Mouse (Mus musculus): ENCODE measurements around the gene Fgf3. TPM values are rescaled to one million over a fixed set of nuclear protein-coding genes. Genes with fewer than 3 reads are reported as not detected.

Gene Fgf3
- polyA plus RNA-seq, 1 experiment: 0.16 TPM

DNA sequence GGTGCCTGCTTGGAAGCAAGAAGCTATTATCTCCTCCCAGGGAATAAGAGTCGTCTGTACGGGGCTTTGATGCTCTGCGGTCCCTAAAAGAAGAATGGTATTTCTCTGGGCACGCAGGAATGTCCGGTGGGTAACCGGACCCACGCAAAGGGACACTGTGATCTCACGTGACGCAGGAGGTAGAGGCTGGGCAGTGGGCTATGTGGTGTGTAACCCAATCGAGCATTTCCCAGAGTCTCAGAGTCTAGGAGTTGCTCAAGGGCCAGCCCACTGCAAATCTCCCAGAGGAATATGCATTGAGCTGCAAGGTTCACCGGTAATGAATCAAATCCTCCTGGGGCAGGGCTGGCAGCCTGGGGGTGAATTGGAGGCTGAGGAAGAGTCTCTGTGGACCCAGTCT, 9.5 kb upstream of the Fgf3 start:
- Histone ChIP-seq H3K27ac (ENCODE audit: insufficient read depth, low read depth, low read length) (no peak overlapping the region), H3K4me3 (ENCODE audit: low read depth, low read length) (no peak overlapping the region), H3K36me3 (ENCODE audit: control insufficient read depth, insufficient read depth, low read length) (no peaks in the 10 kb centered on the region), H3K4me1 (ENCODE audit: control insufficient read depth, insufficient read depth, insufficient read length, low read length) (no peaks in the 10 kb centered on the region), H3K27me3 (ENCODE audit: control insufficient read depth, insufficient read depth, low read length) (no peaks in the 10 kb centered on the region)
- TF ChIP-seq CTCF (IDR thresholded peaks at IDR 0.05; ENCODE audit: extremely low read depth, insufficient read length, insufficient replicate concordance, low read depth, low read length): no peak
- no peak for TF ChIP-seq POLR2A (IDR thresholded peaks at IDR 0.05; ENCODE audit: low read depth, low read length)
- 79% methylated on average over 11 of the region's 11 CpGs for WGBS

DNA sequence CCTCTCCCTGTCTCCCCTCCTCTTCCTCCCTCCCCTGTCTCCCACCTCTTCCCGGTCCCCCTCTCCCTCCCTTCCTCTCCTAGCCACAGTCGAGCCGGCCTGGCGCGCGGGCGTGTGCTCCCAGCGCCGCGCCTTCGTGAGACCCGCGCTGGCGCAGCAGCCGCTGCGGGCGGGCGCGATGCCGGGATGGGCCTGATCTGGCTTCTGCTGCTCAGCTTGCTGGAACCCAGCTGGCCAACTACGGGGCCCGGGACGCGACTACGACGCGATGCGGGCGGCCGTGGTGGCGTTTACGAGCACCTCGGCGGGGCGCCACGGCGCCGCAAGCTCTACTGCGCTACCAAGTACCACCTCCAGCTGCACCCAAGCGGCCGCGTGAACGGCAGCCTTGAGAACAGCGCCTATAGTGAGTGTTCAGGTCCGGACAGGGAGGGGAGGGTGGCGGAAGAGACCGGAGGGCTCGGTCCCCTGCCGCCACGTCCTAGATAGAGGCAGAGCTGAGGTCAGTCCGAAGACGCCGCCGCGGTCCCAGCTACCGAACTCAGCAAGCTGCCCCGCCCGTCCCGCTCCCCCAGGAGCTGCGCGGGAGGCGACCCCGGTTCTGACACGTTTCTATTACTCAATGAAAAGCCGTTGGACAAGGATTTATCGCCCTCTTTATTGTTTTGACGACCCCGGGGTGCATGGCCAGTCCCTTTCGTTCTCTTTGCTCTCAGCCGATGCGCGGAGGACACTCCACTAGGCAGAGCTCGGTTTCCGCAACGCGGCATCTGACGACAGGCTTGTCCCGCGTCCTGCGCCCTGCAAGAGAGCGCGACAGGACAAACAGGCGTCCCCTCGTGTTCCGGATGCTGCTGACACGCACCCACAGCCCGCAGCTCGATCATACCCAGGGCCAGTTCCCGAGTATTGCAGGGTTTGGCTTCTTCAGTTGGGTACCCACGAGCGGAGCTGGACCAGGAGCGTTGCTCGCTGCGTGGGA, 930 bp downstream of the Fgf3 start:
- Histone ChIP-seq H3K36me3 (ENCODE audit: control insufficient read depth, insufficient read depth, low read length) (no peaks in the 10 kb centered on the region), H3K4me3 (ENCODE audit: low read depth, low read length) (peak overlapping the region; percentile 20; the same call in 1 of the 2 replicates), H3K4me1 (ENCODE audit: control insufficient read depth, insufficient read depth, insufficient read length, low read length) (no peaks in the 10 kb centered on the region), H3K27ac (ENCODE audit: insufficient read depth, low read depth, low read length) (no peak overlapping the region), H3K27me3 (ENCODE audit: control insufficient read depth, insufficient read depth, low read length) (peaks cover 37% of the 10 kb centered on the region)
- TF ChIP-seq POLR2A (IDR thresholded peaks at IDR 0.05; ENCODE audit: low read depth, low read length): no peak
- no peak for TF ChIP-seq CTCF (IDR thresholded peaks at IDR 0.05; ENCODE audit: extremely low read depth, insufficient read length, insufficient replicate concordance, low read depth, low read length)
- 2% methylated on average over 94 of the region's 94 CpGs for WGBS

DNA sequence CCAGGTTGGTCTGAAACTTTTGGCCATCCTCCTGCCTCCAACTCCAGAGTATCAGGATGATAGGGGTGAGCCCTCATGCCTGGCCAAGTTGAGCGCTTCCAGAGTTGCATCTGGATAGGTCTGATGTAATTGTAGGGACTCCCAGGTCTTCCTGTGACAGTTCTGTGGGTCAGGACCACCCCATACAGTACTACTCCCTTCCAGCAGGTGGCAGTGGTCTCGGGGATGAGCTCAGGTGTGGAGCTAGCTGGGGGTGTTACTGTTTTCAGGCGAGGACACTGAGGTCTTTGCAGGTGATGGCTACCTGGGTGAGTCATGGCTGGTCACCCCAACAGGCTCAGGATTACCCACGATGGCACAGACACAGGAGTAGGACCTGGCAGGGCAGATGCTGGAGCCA, 8.3 kb downstream of the Fgf3 start:
- Histone ChIP-seq H3K4me3 (ENCODE audit: low read depth, low read length) (no peak overlapping the region), H3K36me3 (ENCODE audit: control insufficient read depth, insufficient read depth, low read length) (no peaks in the 10 kb centered on the region), H3K27ac (ENCODE audit: insufficient read depth, low read depth, low read length) (no peak overlapping the region), H3K4me1 (ENCODE audit: control insufficient read depth, insufficient read depth, insufficient read length, low read length) (no peaks in the 10 kb centered on the region), H3K27me3 (ENCODE audit: control insufficient read depth, insufficient read depth, low read length) (no peaks in the 10 kb centered on the region)
- 19% methylated on average over 4 of the region's 4 CpGs for WGBS
- TF ChIP-seq POLR2A (IDR thresholded peaks at IDR 0.05; ENCODE audit: low read depth, low read length) (no peak), CTCF (IDR thresholded peaks at IDR 0.05; ENCODE audit: extremely low read depth, insufficient read length, insufficient replicate concordance, low read depth, low read length) (peak; percentile 70; the same call in 1 of the 2 replicates)

DNA sequence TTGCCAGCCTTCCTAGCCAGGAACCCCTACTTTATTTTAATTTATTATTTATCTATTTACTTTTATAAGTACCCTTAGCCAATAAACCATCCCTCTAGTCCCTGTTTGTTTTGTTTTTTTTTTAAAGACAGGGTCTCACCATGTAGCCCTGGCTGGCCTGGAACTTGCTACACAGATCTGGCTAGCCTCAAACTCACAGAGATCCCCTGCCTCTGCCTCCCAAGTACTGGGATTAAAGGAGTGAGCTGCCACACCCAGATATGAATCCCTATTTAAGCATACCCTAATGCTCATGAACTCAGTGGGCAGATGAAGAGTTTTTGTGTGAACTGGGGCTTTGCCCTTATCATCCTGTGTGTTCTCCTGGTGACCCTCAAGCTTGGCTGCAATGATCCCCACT, 9.2 kb downstream of the Fgf3 start, which contains the start of gene Fgf4:
TSS of gene Fgf4 (plus strand) at position 301 of the 400 bp plus-strand sequence.
- TF ChIP-seq CTCF (IDR thresholded peaks at IDR 0.05; ENCODE audit: extremely low read depth, insufficient read length, insufficient replicate concordance, low read depth, low read length) (no peak), POLR2A (IDR thresholded peaks at IDR 0.05; ENCODE audit: low read depth, low read length) (no peak)
- no peaks in the 10 kb centered on the region for H3K36me3 ChIP-seq (ENCODE audit: control insufficient read depth, insufficient read depth, low read length)
- H3K4me1 ChIP-seq (ENCODE audit: control insufficient read depth, insufficient read depth, insufficient read length, low read length): no peaks in the 10 kb centered on the region
- no peak within 1 kb of the TSS for H3K27ac ChIP-seq (ENCODE audit: insufficient read depth, low read depth, low read length)
- H3K4me3 ChIP-seq (ENCODE audit: low read depth, low read length): no peak within 1 kb of the TSS
- no peaks in the 10 kb centered on the region for H3K27me3 ChIP-seq (ENCODE audit: control insufficient read depth, insufficient read depth, low read length)

DNA sequence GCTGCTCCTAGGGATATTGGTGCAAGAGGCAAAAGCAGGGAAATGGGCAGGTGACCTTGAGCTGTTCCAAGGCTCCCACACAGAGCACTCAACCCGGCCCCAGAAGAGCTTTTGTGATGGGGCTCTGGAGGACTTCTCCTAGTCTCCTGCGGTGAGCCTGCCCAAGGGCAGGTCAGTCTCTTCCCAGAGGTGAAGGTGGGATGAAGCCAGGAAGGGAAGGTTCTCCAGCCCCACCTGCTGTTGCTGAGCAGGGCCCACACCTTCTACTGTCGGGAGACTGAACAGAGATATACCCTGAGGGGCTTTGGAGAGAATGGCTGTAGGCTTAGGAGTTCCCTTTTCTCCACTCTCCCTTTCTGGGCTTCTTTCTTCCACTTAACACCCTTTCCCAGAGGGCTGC, 13.4 kb downstream of the Fgf3 start:
- peaks cover 3% of the 10 kb centered on the region; the same call in 1 of the 2 replicates for H3K27me3 ChIP-seq (ENCODE audit: control insufficient read depth, insufficient read depth, low read length)
- H3K36me3 ChIP-seq (ENCODE audit: control insufficient read depth, insufficient read depth, low read length): no peaks in the 10 kb centered on the region
- H3K4me1 ChIP-seq (ENCODE audit: control insufficient read depth, insufficient read depth, insufficient read length, low read length): no peaks in the 10 kb centered on the region
- H3K27ac ChIP-seq (ENCODE audit: insufficient read depth, low read depth, low read length): no peak overlapping the region
- TF ChIP-seq CTCF (IDR thresholded peaks at IDR 0.05; ENCODE audit: extremely low read depth, insufficient read length, insufficient replicate concordance, low read depth, low read length): no peak
- no peak for TF ChIP-seq POLR2A (IDR thresholded peaks at IDR 0.05; ENCODE audit: low read depth, low read length)
- WGBS: 40% methylated on average over 3 of the region's 3 CpGs
- H3K4me3 ChIP-seq (ENCODE audit: low read depth, low read length): no peak overlapping the region

DNA sequence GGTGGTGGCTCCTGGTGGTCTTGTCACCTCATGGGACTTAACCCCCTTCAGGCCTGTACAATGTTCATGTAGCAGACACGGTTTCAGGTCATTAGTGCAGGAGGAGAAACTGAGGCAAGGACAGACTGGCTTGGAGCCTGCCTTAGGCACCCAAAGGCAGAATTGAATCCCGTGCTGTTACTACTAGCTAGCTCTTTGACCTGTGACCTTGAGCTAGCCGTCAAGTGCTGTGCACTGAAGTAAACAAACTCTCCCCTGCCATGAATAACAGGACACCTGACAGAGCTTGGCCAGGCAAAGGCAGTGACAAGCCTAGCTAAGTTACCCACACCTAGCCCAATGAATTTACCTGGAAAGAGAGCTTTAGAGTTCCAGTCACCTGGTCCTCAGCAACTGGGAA, 17.1 kb downstream of the Fgf3 start:
- Histone ChIP-seq H3K27me3 (ENCODE audit: control insufficient read depth, insufficient read depth, low read length) (peaks cover 3% of the 10 kb centered on the region), H3K36me3 (ENCODE audit: control insufficient read depth, insufficient read depth, low read length) (no peaks in the 10 kb centered on the region), H3K4me3 (ENCODE audit: low read depth, low read length) (no peak overlapping the region), H3K27ac (ENCODE audit: insufficient read depth, low read depth, low read length) (no peak overlapping the region), H3K4me1 (ENCODE audit: control insufficient read depth, insufficient read depth, insufficient read length, low read length) (no peaks in the 10 kb centered on the region)
- TF ChIP-seq POLR2A (IDR thresholded peaks at IDR 0.05; ENCODE audit: low read depth, low read length): no peak
- WGBS: 34% methylated on average over 3 of the region's 3 CpGs

DNA sequence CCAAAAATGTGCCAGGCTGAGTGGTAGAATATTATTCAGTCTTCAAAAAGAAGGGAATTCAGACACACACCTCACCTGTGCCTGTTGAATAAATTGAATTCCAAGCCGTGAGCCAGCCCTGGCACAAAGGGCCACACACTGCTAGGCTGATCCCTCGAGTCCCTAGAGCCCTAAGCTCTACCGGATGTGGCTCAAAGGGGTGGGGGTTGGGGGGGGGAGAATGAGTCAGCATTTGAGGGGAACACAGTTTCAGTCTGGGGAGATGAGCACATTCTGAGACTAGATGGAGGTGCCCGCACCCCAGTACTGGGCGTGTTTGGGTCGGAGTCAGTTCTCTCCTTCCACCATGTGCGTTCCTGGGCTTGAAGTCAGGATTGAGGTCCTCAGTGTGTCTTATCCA, 19.3 kb downstream of the Fgf3 start:
- no peak overlapping the region for H3K4me3 ChIP-seq (ENCODE audit: low read depth, low read length)
- H3K36me3 ChIP-seq (ENCODE audit: control insufficient read depth, insufficient read depth, low read length): no peaks in the 10 kb centered on the region
- H3K27me3 ChIP-seq (ENCODE audit: control insufficient read depth, insufficient read depth, low read length): peaks cover 24% of the 10 kb centered on the region
- H3K27ac ChIP-seq (ENCODE audit: insufficient read depth, low read depth, low read length): no peak overlapping the region
- 77% methylated on average over 7 of the region's 7 CpGs for WGBS
- H3K4me1 ChIP-seq (ENCODE audit: control insufficient read depth, insufficient read depth, insufficient read length, low read length): peaks cover 4% of the 10 kb centered on the region
- TF ChIP-seq CTCF (IDR thresholded peaks at IDR 0.05; ENCODE audit: extremely low read depth, insufficient read length, insufficient replicate concordance, low read depth, low read length) (no peak), POLR2A (IDR thresholded peaks at IDR 0.05; ENCODE audit: low read depth, low read length) (no peak)

Data from small intestine, adult 2 months (tissue).